ENCODE assay signal across 14 mouse cellular contexts in the genomic region with DNA sequence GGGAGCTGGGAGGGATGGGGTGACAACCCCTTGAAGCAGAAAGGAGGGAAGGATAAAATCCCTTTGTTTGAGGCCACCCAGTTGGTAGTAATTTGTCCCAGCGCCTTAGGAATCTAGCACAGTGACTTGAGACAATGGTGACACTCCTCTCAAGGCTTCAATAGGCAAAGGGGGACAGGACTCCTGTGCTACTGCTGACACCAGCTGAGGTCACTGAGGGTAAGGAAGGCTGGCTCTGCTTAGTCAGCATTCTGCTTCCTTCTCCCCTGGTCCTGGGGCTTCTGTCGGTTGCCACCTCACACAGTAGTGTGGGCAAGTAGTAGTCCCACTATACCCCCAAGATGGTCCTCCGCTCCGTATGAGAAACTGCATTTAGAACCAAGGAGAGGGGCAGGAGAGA. TPM values are rescaled to one million over a fixed set of nuclear protein-coding genes. Genes with fewer than 3 reads are reported as not detected.
DNase-seq lines count a peak whose midpoint lies in the region; ATAC-seq and TF ChIP-seq lines count a peak whose summit lies in the region.
"Had no signal": no experiment of that assay in that cellular context is flagged by ENCODE, and none has a peak within 500 bp of the region (broad histone marks: within the 10 kb centered on the region; RNA-seq: fewer than 3 reads in every experiment).

No protein-coding gene starts in this region.

- WGBS in hindbrain, embryonic 10.5 days, result 24% methylated on average over 4 of the region's 4 CpGs
- 33% methylated on average over 4 of the region's 4 CpGs for WGBS in hindbrain, embryonic 16.5 days
- WGBS in embryonic facial prominence, embryonic 14.5 days, result 47% methylated on average over 4 of the region's 4 CpGs
- WGBS in midbrain, embryonic 14.5 days, result 21% methylated on average over 4 of the region's 4 CpGs

- no peak overlapping the region for H3K9ac ChIP-seq in hindbrain, embryonic 16.5 days (ENCODE audit: low read depth, low read length)
- no peak overlapping the region for H3K9ac ChIP-seq in embryonic facial prominence, embryonic 14.5 days (ENCODE audit: low read depth, low read length)
- no peak overlapping the region for H3K9ac ChIP-seq in midbrain, embryonic 14.5 days (replicated peaks; ENCODE audit: low read length)
- H3K9ac ChIP-seq: stomach, embryonic 15.5 days had no signal

- no peak for TF ChIP-seq POLR2A in brain, embryonic 14.5 days (IDR thresholded peaks at IDR 0.05; ENCODE audit: borderline replicate concordance, extremely low read depth, insufficient read depth, insufficient read length, poor library complexity, severe bottlenecking)

- no peak for TF ChIP-seq CTCF in brain, embryonic 14.5 days (IDR thresholded peaks at IDR 0.05; ENCODE audit: borderline replicate concordance, extremely low read depth, insufficient read depth, insufficient read length)

- H3K4me1 ChIP-seq in hindbrain, embryonic 10.5 days (replicated peaks), result peaks cover 62% of the 10 kb centered on the region
- peaks cover 22% of the 10 kb centered on the region for H3K4me1 ChIP-seq in hindbrain, embryonic 16.5 days (ENCODE audit: control insufficient read depth, insufficient read depth, low read depth, low read length)
- H3K4me1 ChIP-seq in embryonic facial prominence, embryonic 14.5 days (ENCODE audit: control insufficient read depth, insufficient read depth, low read length), result peaks cover 45% of the 10 kb centered on the region
- H3K4me1 ChIP-seq in midbrain, embryonic 14.5 days (ENCODE audit: control insufficient read depth, insufficient read depth, low read length), result peaks cover 29% of the 10 kb centered on the region

- peak; percentile 21 for DNase-seq in hindbrain, embryonic 10.5 days (ENCODE audit: low spot score)
- peak; percentile 27 for DNase-seq in brain, embryonic 14.5 days (ENCODE audit: low read depth)
- DNase-seq in embryonic facial prominence, embryonic 14.5 days (ENCODE audit: low spot score), result no peak
- DNase-seq in midbrain, embryonic 14.5 days, result no peak
- DNase-seq in left cerebral cortex, postnatal 36 days (ENCODE audit: low spot score in 2 of 2), result no peak
- no peak for DNase-seq in T-cell, adult 2 months (ENCODE audit: low spot score)
- no peak for DNase-seq in lung, postnatal 4 days
- DNase-seq: adrenal gland, adult 2 months; cerebellum, postnatal 25 days; right cerebral cortex, postnatal 4 days had no signal

- H3K27ac ChIP-seq in hindbrain, embryonic 10.5 days, result peak overlapping the region; percentile 91
- H3K27ac ChIP-seq in hindbrain, embryonic 16.5 days (ENCODE audit: low read depth, low read length), result no peak overlapping the region
- H3K27ac ChIP-seq in embryonic facial prominence, embryonic 14.5 days (replicated peaks; ENCODE audit: low read depth, low read length), result no peak overlapping the region
- H3K27ac ChIP-seq in midbrain, embryonic 14.5 days (replicated peaks; ENCODE audit: low read depth, low read length), result peak overlapping the region; percentile 84
- H3K27ac ChIP-seq: stomach, embryonic 15.5 days had no signal

- ATAC-seq in hindbrain, embryonic 16.5 days, result no peak
- ATAC-seq in embryonic facial prominence, embryonic 14.5 days (ENCODE audit: low read depth), result peak; percentile 23; the same call in 1 of the 2 replicates
- no peak for ATAC-seq in midbrain, embryonic 14.5 days (ENCODE audit: low FRiP score, low TSS enrichment)
- ATAC-seq: Patski had no signal

- peaks cover 8% of the 10 kb centered on the region; the same call in 1 of the 2 replicates for H3K36me3 ChIP-seq in hindbrain, embryonic 10.5 days
- no peaks in the 10 kb centered on the region for H3K36me3 ChIP-seq in hindbrain, embryonic 16.5 days (ENCODE audit: control insufficient read depth, insufficient read depth, low read length)
- no peaks in the 10 kb centered on the region for H3K36me3 ChIP-seq in embryonic facial prominence, embryonic 14.5 days (ENCODE audit: control insufficient read depth, insufficient read depth, low read length)
- H3K36me3 ChIP-seq in midbrain, embryonic 14.5 days (ENCODE audit: control insufficient read depth, insufficient read depth, low read length), result no peaks in the 10 kb centered on the region
- H3K36me3 ChIP-seq: hindbrain, embryonic 15.5 days; stomach, embryonic 15.5 days had no signal

- H3K27me3 ChIP-seq in hindbrain, embryonic 10.5 days (ENCODE audit: insufficient read depth, poor library complexity, severe bottlenecking), result no peaks in the 10 kb centered on the region
- no peaks in the 10 kb centered on the region for H3K27me3 ChIP-seq in hindbrain, embryonic 16.5 days (replicated peaks; ENCODE audit: control insufficient read depth, insufficient read depth, low read length)
- H3K27me3 ChIP-seq in embryonic facial prominence, embryonic 14.5 days (replicated peaks; ENCODE audit: control insufficient read depth, insufficient read depth, low read length), result no peaks in the 10 kb centered on the region
- no peaks in the 10 kb centered on the region for H3K27me3 ChIP-seq in midbrain, embryonic 14.5 days (ENCODE audit: control insufficient read depth, insufficient read depth, low read length)
- H3K27me3 ChIP-seq: hindbrain, embryonic 15.5 days; Patski; stomach, embryonic 15.5 days had no signal

- H3K9me3 ChIP-seq in hindbrain, embryonic 10.5 days, result no peaks in the 10 kb centered on the region
- no peaks in the 10 kb centered on the region for H3K9me3 ChIP-seq in hindbrain, embryonic 16.5 days (ENCODE audit: control insufficient read depth, low read length)
- no peaks in the 10 kb centered on the region for H3K9me3 ChIP-seq in embryonic facial prominence, embryonic 14.5 days (ENCODE audit: control insufficient read depth, low read length)
- no peaks in the 10 kb centered on the region for H3K9me3 ChIP-seq in midbrain, embryonic 14.5 days (ENCODE audit: control insufficient read depth, low read length)
- H3K9me3 ChIP-seq: hindbrain, embryonic 15.5 days; stomach, embryonic 15.5 days had no signal

- intact Hi-C loops in left cerebral cortex, postnatal 36 days (cut with DNase I), result no loop called here

- H3K4me3 ChIP-seq in hindbrain, embryonic 10.5 days, result peak overlapping the region; percentile 44; the same call in 1 of the 2 replicates
- no peak overlapping the region for H3K4me3 ChIP-seq in hindbrain, embryonic 16.5 days (ENCODE audit: low read length)
- H3K4me3 ChIP-seq in embryonic facial prominence, embryonic 14.5 days (ENCODE audit: low read depth, low read length), result no peak overlapping the region
- no peak overlapping the region for H3K4me3 ChIP-seq in midbrain, embryonic 14.5 days (replicated peaks; ENCODE audit: low read depth, low read length)
- H3K4me3 ChIP-seq: hindbrain, embryonic 15.5 days; stomach, embryonic 15.5 days had no signal

- H3K4me2 ChIP-seq in hindbrain, embryonic 16.5 days (ENCODE audit: low read length), result no peak overlapping the region
- no peak overlapping the region for H3K4me2 ChIP-seq in embryonic facial prominence, embryonic 14.5 days (ENCODE audit: low read depth, low read length)
- no peak overlapping the region for H3K4me2 ChIP-seq in midbrain, embryonic 14.5 days (ENCODE audit: low read length)

RNA-seq across cellular contexts. Expression of a gene that starts 17.2 kb away (rescaled TPM):
- polyA plus RNA-seq in hindbrain, embryonic 10.5 days (2016; fragmentation: Nextera tagmentation; extraction: Ambion mirVana), result 12.6 and 15.0 TPM in 2 replicates
- polyA plus RNA-seq in hindbrain, embryonic 16.5 days (2015; fragmentation: Nextera tagmentation; extraction: Ambion mirVana), result 8.4 and 9.7 TPM in 2 replicates
- 19.9 and 23.4 TPM in 2 replicates for polyA plus RNA-seq in brain, embryonic 14.5 days (2012; rRNA removed)
- polyA plus RNA-seq in embryonic facial prominence, embryonic 14.5 days (2014; fragmentation: Nextera tagmentation; extraction: Ambion mirVana), result 16.6 and 17.2 TPM in 2 replicates
- polyA plus RNA-seq in midbrain, embryonic 14.5 days (2014; fragmentation: Nextera tagmentation; extraction: Ambion mirVana), result 11.1 and 13.1 TPM in 2 replicates
- 10 to 100 TPM; 18.7 to 21.8 TPM for total RNA-seq in left cerebral cortex, postnatal 36 days (2021)

RNA-seq across cellular contexts. Expression of a gene that starts 17.3 kb away (rescaled TPM):
- 36.1 and 47.3 TPM in 2 replicates for polyA plus RNA-seq in hindbrain, embryonic 10.5 days (2016; fragmentation: Nextera tagmentation; extraction: Ambion mirVana)
- polyA plus RNA-seq in hindbrain, embryonic 16.5 days (2015; fragmentation: Nextera tagmentation; extraction: Ambion mirVana), result 26.4 and 26.7 TPM in 2 replicates
- polyA plus RNA-seq in brain, embryonic 14.5 days (2012; rRNA removed), result 29.0 and 35.4 TPM in 2 replicates
- 48.4 and 54.3 TPM in 2 replicates for polyA plus RNA-seq in embryonic facial prominence, embryonic 14.5 days (2014; fragmentation: Nextera tagmentation; extraction: Ambion mirVana)
- polyA plus RNA-seq in midbrain, embryonic 14.5 days (2014; fragmentation: Nextera tagmentation; extraction: Ambion mirVana), result 21.6 TPM in 2 replicates
- total RNA-seq in left cerebral cortex, postnatal 36 days (2021), result 10 to 100 TPM; 20.2 to 27.0 TPM

RNA-seq across cellular contexts. Expression of a gene that starts 56.9 kb away (rescaled TPM):
- 6.2 and 6.5 TPM in 2 replicates for polyA plus RNA-seq in hindbrain, embryonic 10.5 days (2016; fragmentation: Nextera tagmentation; extraction: Ambion mirVana)
- 35.3 and 36.6 TPM in 2 replicates for polyA plus RNA-seq in hindbrain, embryonic 16.5 days (2015; fragmentation: Nextera tagmentation; extraction: Ambion mirVana)
- polyA plus RNA-seq in brain, embryonic 14.5 days (2012; rRNA removed), result 20.5 and 26.3 TPM in 2 replicates
- polyA plus RNA-seq in embryonic facial prominence, embryonic 14.5 days (2014; fragmentation: Nextera tagmentation; extraction: Ambion mirVana), result 5.3 and 6.4 TPM in 2 replicates
- polyA plus RNA-seq in midbrain, embryonic 14.5 days (2014; fragmentation: Nextera tagmentation; extraction: Ambion mirVana), result 26.4 and 28.0 TPM in 2 replicates
- 10 to 100 TPM; 17.5 to 19.2 TPM for total RNA-seq in left cerebral cortex, postnatal 36 days (2021)

Comparison
In these comparisons a context has a peak if more than half of its experiments do, and no peak if none do; other contexts are left out.
1. H3K27ac ChIP-seq: peak in hindbrain, embryonic 10.5 days (single experiment) and midbrain, embryonic 14.5 days (single experiment); none in hindbrain, embryonic 16.5 days (single experiment) and embryonic facial prominence, embryonic 14.5 days (single experiment).
2. DNase-seq: peak in hindbrain, embryonic 10.5 days (single experiment) and brain, embryonic 14.5 days (single experiment); none in embryonic facial prominence, embryonic 14.5 days (single experiment), midbrain, embryonic 14.5 days (single experiment), left cerebral cortex, postnatal 36 days (0 of 2), T-cell, adult 2 months (single experiment) and lung, postnatal 4 days (0 of 2).